Mouse (Mus musculus): ENCODE measurements around the gene Krt9. TPM values are rescaled to one million over a fixed set of nuclear protein-coding genes. Genes with fewer than 3 reads are reported as not detected.

Gene Krt9
- polyA plus RNA-seq, 1 experiment, result not detected

DNA sequence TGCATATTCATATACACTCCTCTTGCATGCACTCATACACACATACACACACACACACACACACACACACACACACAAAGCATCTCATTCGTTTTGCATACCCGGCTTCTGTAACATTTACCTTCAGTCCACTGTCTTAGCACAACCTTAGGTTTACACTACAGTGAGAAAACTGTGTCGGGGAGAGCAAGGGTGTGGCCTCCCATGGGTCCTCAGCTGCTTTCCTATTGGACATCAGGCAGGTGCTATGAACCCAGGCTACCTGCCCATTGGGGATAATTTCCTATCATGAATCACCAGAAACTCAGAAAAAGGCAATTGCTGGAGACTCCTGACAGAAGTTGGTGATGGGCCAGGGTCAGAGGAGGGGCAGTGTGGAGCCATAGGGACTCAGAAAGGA is 35.7 kb downstream of the Krt9 start:
- Histone ChIP-seq H3K27ac (ENCODE audit: insufficient read depth, low read depth, low read length) (no peak overlapping the region), H3K4me1 (ENCODE audit: control insufficient read depth, insufficient read depth, low read length) (no peaks in the 10 kb centered on the region), H3K4me3 (ENCODE audit: insufficient read depth, low read length) (no peak overlapping the region)
- no peak for TF ChIP-seq CTCF (IDR thresholded peaks at IDR 0.05; ENCODE audit: low read depth, low read length)
- no peak for TF ChIP-seq POLR2A (IDR thresholded peaks at IDR 0.05; ENCODE audit: borderline replicate concordance, low read depth, low read length)

DNA sequence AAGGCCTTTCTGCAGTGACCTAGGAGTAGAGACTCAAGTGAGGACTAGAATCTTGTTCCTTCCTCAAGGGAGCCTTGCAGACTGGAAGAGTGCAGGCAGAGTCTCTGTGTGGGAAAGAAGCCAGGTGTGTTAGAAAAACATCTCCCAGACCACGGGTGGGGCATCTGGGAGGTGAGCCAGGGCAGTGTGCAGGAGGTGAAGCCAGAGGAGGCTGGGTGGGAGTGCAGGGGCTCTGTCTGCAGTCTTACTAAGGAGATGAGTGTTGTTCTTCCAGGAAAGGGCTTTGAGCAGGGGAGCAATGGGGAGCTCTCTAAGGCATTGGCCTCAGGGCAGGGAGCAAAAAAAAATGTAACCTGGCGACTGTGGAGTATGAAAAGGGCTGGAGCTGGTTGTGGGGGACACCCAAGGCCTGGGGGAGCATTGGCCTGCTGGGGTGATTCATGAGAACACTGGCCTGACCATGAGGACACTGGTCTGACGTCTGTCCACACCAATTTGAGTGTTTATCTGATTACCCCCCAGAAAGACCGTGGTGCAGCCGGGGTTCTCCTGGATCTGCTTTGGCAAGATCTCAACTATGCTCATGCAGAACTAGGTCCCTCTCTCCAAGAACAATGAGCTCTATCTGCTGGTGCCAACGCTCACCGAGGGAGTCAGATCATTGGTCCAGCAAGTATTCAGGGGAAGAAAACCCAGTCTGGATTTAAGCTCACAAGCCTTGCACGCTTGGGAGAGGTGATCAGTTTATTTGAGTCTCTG is 37.4 kb downstream of the Krt9 start:
- Histone ChIP-seq H3K4me3 (ENCODE audit: insufficient read depth, low read length) (no peak overlapping the region), H3K4me1 (ENCODE audit: control insufficient read depth, insufficient read depth, low read length) (no peaks in the 10 kb centered on the region), H3K27ac (ENCODE audit: insufficient read depth, low read depth, low read length) (no peak overlapping the region)
- TF ChIP-seq POLR2A (IDR thresholded peaks at IDR 0.05; ENCODE audit: borderline replicate concordance, low read depth, low read length) (no peak), CTCF (IDR thresholded peaks at IDR 0.05; ENCODE audit: low read depth, low read length) (no peak)

DNA sequence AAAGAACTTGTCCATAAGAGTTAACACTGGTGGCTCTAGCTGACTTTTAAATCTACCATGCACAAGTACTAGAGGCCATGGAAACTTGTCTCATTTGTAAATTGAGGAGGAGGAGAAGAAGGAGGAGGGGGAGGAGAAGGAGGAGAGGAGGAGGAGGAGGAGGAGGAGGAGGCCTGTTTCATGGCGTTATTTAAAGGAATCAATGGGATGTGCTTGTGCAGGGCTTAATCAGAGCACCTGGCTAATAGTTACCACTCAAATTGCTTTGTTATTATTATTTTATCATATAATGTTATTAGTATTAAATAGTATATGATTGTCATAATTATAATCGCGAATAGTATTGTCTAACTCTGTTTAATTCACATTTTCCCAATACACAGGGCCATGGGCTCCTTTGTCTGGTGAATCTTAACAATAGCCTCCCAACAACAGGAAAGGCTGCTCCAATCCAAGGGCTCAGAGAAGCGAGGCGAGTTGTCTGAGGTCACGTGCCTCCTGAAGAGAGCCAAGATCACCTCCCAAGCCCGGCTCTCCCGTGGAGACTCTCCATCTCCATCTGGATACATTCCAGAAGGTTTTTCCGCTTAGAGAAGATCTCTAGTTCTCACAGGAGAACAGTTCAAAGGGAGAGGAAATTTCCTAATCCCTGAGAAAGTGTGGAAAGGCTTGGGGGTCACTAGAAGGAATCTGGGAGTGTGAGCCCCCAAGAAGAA is 44.3 kb downstream of the Krt9 start, which contains the start of gene Krt19:
TSS of gene Krt19 (minus strand) at position 51 of the 716 bp plus-strand sequence.
- no peak within 1 kb of the TSS for H3K4me3 ChIP-seq (ENCODE audit: insufficient read depth, low read length)
- no peak for TF ChIP-seq POLR2A (IDR thresholded peaks at IDR 0.05; ENCODE audit: borderline replicate concordance, low read depth, low read length)
- no peak for TF ChIP-seq CTCF (IDR thresholded peaks at IDR 0.05; ENCODE audit: low read depth, low read length)
- H3K27ac ChIP-seq (ENCODE audit: insufficient read depth, low read depth, low read length), result no peak within 1 kb of the TSS
- no peaks in the 10 kb centered on the region for H3K4me1 ChIP-seq (ENCODE audit: control insufficient read depth, insufficient read depth, low read length)

DNA sequence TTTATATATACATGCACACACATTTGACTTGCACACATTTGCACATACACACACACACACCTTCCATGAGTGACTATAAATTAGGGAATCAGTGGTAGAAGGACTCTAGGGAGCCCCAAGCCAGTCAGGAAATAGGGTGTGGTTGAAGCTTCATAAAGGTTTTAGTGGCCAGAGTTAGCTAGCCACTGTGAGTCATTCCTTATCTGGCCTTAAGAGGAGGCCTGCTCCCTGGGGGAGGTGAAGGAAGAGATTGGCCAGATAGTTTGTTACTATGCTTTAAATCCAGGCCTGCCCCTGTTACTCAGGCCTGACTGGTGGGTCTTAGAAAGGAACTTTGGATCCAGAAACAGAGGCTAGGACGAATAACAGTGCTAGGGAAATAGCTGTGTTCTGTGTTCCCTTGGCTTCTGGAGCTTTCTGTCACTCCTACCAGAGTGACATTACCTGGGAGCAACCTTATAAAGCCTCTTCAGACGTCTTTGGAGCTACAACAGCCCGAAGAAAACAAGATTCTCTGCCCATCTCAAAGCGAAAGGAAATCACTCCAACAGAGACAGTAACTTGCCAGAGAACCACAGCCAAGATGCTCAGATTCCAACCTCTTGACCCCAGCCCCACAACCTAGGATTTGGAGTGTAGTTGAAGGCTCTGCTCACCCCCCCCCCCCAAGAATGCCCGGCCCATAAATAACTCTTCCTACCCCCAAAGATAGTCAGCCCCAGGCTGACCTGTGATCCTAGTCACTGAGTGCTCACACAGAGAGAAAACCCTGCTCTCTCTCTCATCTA is 45.3 kb downstream of the Krt9 start:
- TF ChIP-seq CTCF (IDR thresholded peaks at IDR 0.05; ENCODE audit: low read depth, low read length) (no peak), POLR2A (IDR thresholded peaks at IDR 0.05; ENCODE audit: borderline replicate concordance, low read depth, low read length) (no peak)
- Histone ChIP-seq H3K4me1 (ENCODE audit: control insufficient read depth, insufficient read depth, low read length) (no peaks in the 10 kb centered on the region), H3K4me3 (ENCODE audit: insufficient read depth, low read length) (no peak overlapping the region), H3K27ac (ENCODE audit: insufficient read depth, low read depth, low read length) (no peak overlapping the region)

DNA sequence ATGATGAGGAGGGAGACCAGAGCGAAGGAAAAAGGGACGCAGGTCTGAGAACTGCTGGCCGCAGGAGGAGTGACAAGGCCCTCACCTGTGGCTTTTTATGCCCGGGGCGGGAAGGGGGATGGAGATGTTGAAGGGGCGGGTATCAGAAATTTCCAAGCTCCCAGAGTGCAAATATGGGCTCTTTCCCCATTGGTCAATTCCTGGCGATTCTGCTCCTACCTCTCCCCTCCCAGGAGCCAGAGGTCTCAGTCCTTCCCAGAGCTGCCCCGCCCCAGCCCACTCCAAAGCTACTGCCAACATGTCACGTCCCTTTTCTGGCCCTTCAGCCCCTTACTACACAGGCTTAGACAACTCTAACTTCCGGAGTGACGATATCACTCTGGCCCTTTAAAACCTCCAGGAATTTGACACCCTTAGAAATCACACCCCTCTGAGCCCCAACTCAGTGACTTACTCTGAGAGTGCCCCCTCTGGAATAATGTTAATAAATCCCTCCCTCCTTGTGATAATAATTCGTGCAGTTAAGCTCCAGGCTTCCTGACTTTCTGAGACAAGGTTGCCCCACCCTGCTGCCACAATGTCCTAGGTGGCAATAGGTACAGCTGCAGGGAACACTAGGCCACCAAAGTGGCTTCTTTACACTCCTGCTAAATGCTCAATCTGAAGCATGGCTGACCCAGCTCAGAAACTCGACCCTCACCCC is 47.0 kb downstream of the Krt9 start:
- Histone ChIP-seq H3K27ac (ENCODE audit: insufficient read depth, low read depth, low read length) (no peak overlapping the region), H3K4me3 (ENCODE audit: insufficient read depth, low read length) (no peak overlapping the region), H3K4me1 (ENCODE audit: control insufficient read depth, insufficient read depth, low read length) (no peaks in the 10 kb centered on the region)
- TF ChIP-seq POLR2A (IDR thresholded peaks at IDR 0.05; ENCODE audit: borderline replicate concordance, low read depth, low read length) (no peak), CTCF (IDR thresholded peaks at IDR 0.05; ENCODE audit: low read depth, low read length) (no peak)

DNA sequence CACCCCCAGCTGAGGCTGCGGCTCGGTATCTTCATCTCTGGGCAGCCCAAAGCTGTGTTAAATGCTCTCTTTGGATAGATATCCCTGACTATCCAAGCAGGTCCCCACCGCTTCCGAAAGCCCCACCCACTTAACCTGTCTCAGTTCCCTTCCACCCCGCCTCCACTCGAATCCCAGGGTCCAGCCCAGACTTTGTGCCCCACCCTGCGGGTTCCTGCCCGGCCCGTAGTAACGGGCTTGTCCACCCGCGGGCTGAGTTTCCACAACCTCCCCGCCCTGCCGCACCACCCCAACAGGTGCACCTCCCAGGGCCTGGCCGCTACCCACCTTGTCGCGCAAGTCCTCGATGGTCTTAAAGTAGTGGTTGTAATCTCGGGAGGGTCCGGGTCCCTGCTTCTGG is 47.9 kb downstream of the Krt9 start:
- TF ChIP-seq CTCF (IDR thresholded peaks at IDR 0.05; ENCODE audit: low read depth, low read length), result no peak
- no peak for TF ChIP-seq POLR2A (IDR thresholded peaks at IDR 0.05; ENCODE audit: borderline replicate concordance, low read depth, low read length)
- Histone ChIP-seq H3K4me3 (ENCODE audit: insufficient read depth, low read length) (no peak overlapping the region), H3K27ac (ENCODE audit: insufficient read depth, low read depth, low read length) (no peak overlapping the region), H3K4me1 (ENCODE audit: control insufficient read depth, insufficient read depth, low read length) (no peaks in the 10 kb centered on the region)

DNA sequence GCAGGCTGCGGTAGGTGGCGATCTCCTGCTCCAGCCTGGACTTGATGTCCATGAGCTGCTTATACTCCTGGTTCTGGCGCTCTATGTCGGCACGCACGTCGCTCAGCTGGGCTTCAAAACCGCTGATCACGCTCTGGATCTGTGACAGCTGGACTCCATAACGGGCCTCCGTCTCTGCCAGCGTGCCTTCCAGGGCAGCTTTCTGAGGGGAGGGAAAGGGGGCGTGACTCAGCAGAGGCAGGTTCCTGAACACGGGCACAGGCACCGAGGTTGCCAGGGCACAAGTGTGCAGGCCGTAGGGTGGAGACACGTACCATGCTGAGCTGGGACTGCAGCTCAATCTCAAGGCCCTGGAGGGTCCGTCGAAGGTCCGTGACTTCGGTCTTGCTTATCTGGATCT is 52.1 kb downstream of the Krt9 start:
- no peaks in the 10 kb centered on the region for H3K4me1 ChIP-seq (ENCODE audit: control insufficient read depth, insufficient read depth, low read length)
- H3K27ac ChIP-seq (ENCODE audit: insufficient read depth, low read depth, low read length), result no peak overlapping the region
- TF ChIP-seq CTCF (IDR thresholded peaks at IDR 0.05; ENCODE audit: low read depth, low read length), result no peak
- no peak for TF ChIP-seq POLR2A (IDR thresholded peaks at IDR 0.05; ENCODE audit: borderline replicate concordance, low read depth, low read length)
- no peak overlapping the region for H3K4me3 ChIP-seq (ENCODE audit: insufficient read depth, low read length)

DNA sequence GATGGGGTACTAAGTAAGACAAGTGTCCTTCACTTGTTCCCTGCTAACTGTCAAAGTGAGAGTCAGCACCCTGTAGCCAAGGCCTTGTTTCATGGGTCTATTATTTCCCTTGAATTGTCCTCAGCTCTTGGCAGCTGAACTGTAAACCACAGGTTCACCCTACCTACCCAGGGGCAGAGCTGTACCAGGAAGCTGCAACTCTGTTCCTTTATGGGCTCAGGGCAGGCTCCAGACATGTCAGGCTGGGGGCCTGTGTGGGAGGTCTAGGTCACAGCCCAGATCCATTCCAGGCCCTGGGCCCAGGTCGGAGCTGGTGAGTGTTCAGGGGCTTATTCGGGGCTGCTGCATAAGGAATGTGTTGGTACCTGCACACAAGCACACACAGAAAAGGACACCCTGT is 53.7 kb downstream of the Krt9 start:
- no peaks in the 10 kb centered on the region for H3K4me1 ChIP-seq (ENCODE audit: control insufficient read depth, insufficient read depth, low read length)
- H3K4me3 ChIP-seq (ENCODE audit: insufficient read depth, low read length), result no peak overlapping the region
- no peak overlapping the region for H3K27ac ChIP-seq (ENCODE audit: insufficient read depth, low read depth, low read length)
- TF ChIP-seq CTCF (IDR thresholded peaks at IDR 0.05; ENCODE audit: low read depth, low read length) (no peak), POLR2A (IDR thresholded peaks at IDR 0.05; ENCODE audit: borderline replicate concordance, low read depth, low read length) (no peak)

DNA sequence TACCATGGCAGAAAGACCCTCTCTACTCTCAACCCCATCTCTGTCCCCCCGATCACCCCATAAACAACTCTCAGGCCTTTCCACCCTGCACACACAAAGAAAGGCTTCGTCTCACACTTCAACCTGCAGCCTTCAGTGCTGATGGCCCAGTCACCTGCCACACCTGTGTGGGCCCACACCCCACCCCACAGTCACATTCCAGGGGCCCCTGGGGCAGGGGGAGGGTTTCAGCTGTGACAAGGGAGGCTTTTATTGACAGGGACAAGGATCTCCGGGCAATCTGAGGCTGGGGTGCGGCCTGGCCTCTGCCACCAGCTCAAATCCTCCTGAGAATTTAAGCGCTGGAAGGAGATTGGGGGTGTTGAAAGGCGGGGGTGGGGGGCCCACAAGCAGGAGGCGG is 54.2 kb downstream of the Krt9 start:
- no peak overlapping the region for H3K4me3 ChIP-seq (ENCODE audit: insufficient read depth, low read length)
- TF ChIP-seq CTCF (IDR thresholded peaks at IDR 0.05; ENCODE audit: low read depth, low read length), result no peak
- no peak overlapping the region for H3K27ac ChIP-seq (ENCODE audit: insufficient read depth, low read depth, low read length)

More for the DNA sequence above, 54.2 kb downstream of the Krt9 start:
- no peaks in the 10 kb centered on the region for H3K4me1 ChIP-seq (ENCODE audit: control insufficient read depth, insufficient read depth, low read length)
